ENCODE assay signal across 10 mouse cellular contexts in the genomic region with DNA sequence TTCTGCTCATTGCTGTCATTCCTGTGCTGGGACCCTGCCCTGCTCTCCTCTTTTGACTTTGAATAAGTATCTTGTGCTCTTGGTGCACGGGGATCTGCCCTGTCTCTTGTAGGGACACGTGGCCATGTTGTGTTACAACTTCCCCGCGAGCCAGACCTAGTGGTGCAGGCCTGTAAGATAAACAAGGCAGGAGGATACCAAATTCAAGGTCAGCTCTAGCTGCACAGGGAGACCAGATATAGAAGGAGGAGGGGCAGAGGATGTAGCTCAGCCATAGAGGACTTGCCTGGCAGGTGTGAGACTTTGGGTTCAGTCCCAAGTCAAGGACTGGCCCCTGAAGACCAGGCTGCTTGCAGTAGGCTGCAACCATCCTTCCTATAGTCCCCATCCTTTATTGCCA.
DNase-seq lines count a peak whose midpoint lies in the region; ATAC-seq and TF ChIP-seq lines count a peak whose summit lies in the region.
"Had no signal": no experiment of that assay in that cellular context is flagged by ENCODE, and none has a peak within 500 bp of the region (broad histone marks: within the 10 kb centered on the region; RNA-seq: fewer than 3 reads in every experiment).

No protein-coding gene starts in this region.

- ATAC-seq in megakaryocyte progenitor cell, adult 5-6 weeks (replicated peaks; ENCODE audit: poor library complexity), result peak; percentile 51

- H3K4me1 ChIP-seq in lung, adult 2 months (ENCODE audit: control insufficient read depth, insufficient read depth, low read length), result peaks cover 6% of the 10 kb centered on the region

- DNase-seq in adrenal gland, adult 2 months, result peak; percentile 36
- no peak for DNase-seq in adrenal gland, adult 8-10 months
- DNase-seq in lung, adult 2 months, result peak; percentile 9
- no peak for DNase-seq in lung, postnatal 4 days
- peak; percentile 71 for DNase-seq in ZHBTc4 (ENCODE audit: low read depth, low spot score)
- DNase-seq in frontal cortex, adult 2 months (ENCODE audit: extremely low spot score in 1 of 2, low spot score in 1 of 2), result no peak
- no peak for DNase-seq in thymus, postnatal 36 days
- DNase-seq: right cerebral cortex, postnatal 25 days; thymus, postnatal 25 days had no signal

- WGBS in lung, adult 2 months, result 38% methylated on average over 4 of the region's 4 CpGs

- H3K4me3 ChIP-seq in lung, adult 2 months (replicated peaks; ENCODE audit: extremely low read depth, low read depth, low read length), result no peak overlapping the region

- TF ChIP-seq POLR2A in lung, adult 2 months (IDR thresholded peaks at IDR 0.05; ENCODE audit: borderline replicate concordance, extremely low read depth, low read depth, low read length), result no peak

- TF ChIP-seq CTCF in lung, adult 2 months (IDR thresholded peaks at IDR 0.05; ENCODE audit: insufficient read depth, low read length), result no peak

Comparison
In these comparisons a context has a peak if more than half of its experiments do, and no peak if none do; other contexts are left out.
1. DNase-seq: peak in adrenal gland, adult 2 months (single experiment), lung, adult 2 months (single experiment) and ZHBTc4 (single experiment); none in adrenal gland, adult 8-10 months (single experiment), lung, postnatal 4 days (0 of 2), frontal cortex, adult 2 months (0 of 2) and thymus, postnatal 36 days (0 of 2).